Mouse (Mus musculus) heart, postnatal 14 days (tissue): Measurements from ENCODE around the gene Cnpy3. TPM values are rescaled to one million over a fixed set of nuclear protein-coding genes. Genes with fewer than 3 reads are reported as not detected.
A peak's percentile ranks its signal among the peaks of the same experiment; 100 is the strongest.

Experiments
- DNase-seq, 2 experiments: peaks; one replicate each; pipeline ENCODE4 v3.0.0; 2021 to 2022
- intact Hi-C: fragments of 180-260 bp; cut with DNase I; formaldehyde crosslinking; loops from one replicate; pipeline ENCODE4 v1.15.1; 2025
- total RNA-seq, 2 experiments: library from RNA; stranded (reverse); gene quantifications; 2 replicates each; pipeline ENCODE4 v1.2.3; 2021

Cnpy3 gene
- total RNA-seq, 2 experiments from 2014 or later = 18.7 to 19.4 TPM

GRCm38 (mm10) chr17:46725273-46725672 lies 26.7 kb downstream of the Cnpy3 start:
- intact Hi-C loops = no loop called here
- DNase-seq = peak in 1 of 2 experiments; percentile 38

GRCm38 (mm10) chr17:46724477-46725084 lies 27.4 kb downstream of the Cnpy3 start:
- DNase-seq = no peak
- intact Hi-C loops = no loop called here

- intact Hi-C loops = no loop called here
- no peak for DNase-seq
Measured at GRCm38 (mm10) chr17:46721077-46721476, 30.9 kb downstream of the Cnpy3 start.

- no peak for DNase-seq
Measured at GRCm38 (mm10) chr17:46714756-46715481, 37.1 kb downstream of the Cnpy3 start.

GRCm38 (mm10) chr17:46713849-46714248 lies 38.2 kb downstream of the Cnpy3 start:
- intact Hi-C loops = loop anchor here (2.0 to 5.0 kb wide), 3 partner anchors 37 to 189 kb away; partner anchors contain the start of gene Cul7
- DNase-seq = no peak

More at GRCm38 (mm10) chr17:46714756-46715481, 37.1 kb downstream of the Cnpy3 start:
- intact Hi-C loops = loop anchor here (2.0 to 5.0 kb wide), 2 partner anchors 63 to 190 kb away; partner anchors contain the start of gene Cul7

GRCm38 (mm10) chr17:46712442-46712841 lies 39.6 kb downstream of the Cnpy3 start:
- intact Hi-C loops = loop anchor here (2.0 to 5.0 kb wide), 2 partner anchors 36 to 60 kb away; partner anchors contain the start of gene Cul7
- no peak for DNase-seq

- peak; percentile 60 to 69 for DNase-seq
- intact Hi-C loops = loop anchor here (2.0 to 5.0 kb wide), 2 partner anchors 35 to 59 kb away; partner anchors contain the start of gene Cul7
Measured at GRCm38 (mm10) chr17:46711612-46712271, 40.3 kb downstream of the Cnpy3 start.

GRCm38 (mm10) chr17:46710959-46711597 lies 40.9 kb downstream of the Cnpy3 start, which contains the start of gene Pex6:
Pex6 (plus strand) TSS chr17:46711463.
- intact Hi-C loops = loop anchor here (5.0 kb wide), 1 partner anchor 59 kb away; the partner anchor contains the start of gene Cul7
- DNase-seq = peak; percentile 92 to 96

- intact Hi-C loops = no loop called here
- DNase-seq = no peak
Measured at GRCm38 (mm10) chr17:46706375-46707089, 45.5 kb downstream of the Cnpy3 start.

- intact Hi-C loops = no loop called here
Measured at GRCm38 (mm10) chr17:46704887-46705835, 46.9 kb downstream of the Cnpy3 start, which contains the start of gene Ppp2r5d. Ppp2r5d (minus strand) TSS chr17:46705111.

GRCm38 (mm10) chr17:46703971-46704886 lies 47.8 kb downstream of the Cnpy3 start:
- intact Hi-C loops = no loop called here
- no peak for DNase-seq

More at GRCm38 (mm10) chr17:46704887-46705835, 46.9 kb downstream of the Cnpy3 start, which contains the start of gene Ppp2r5d:
- peak; percentile 94 to 97 for DNase-seq

- intact Hi-C loops = loop anchor here (1.0 kb wide), 1 partner anchor 21 kb away; no protein-coding TSS in a partner anchor
- DNase-seq = no peak
Measured at GRCm38 (mm10) chr17:46702506-46702905, 49.5 kb downstream of the Cnpy3 start.

- DNase-seq = no peak
- intact Hi-C loops = loop anchor here (1.0 kb wide), 1 partner anchor 21 kb away; no protein-coding TSS in a partner anchor
Measured at GRCm38 (mm10) chr17:46702100-46702499, 49.9 kb downstream of the Cnpy3 start.

- DNase-seq = no peak
- intact Hi-C loops = no loop called here
Measured at GRCm38 (mm10) chr17:46701489-46701888, 50.5 kb downstream of the Cnpy3 start.

- intact Hi-C loops = no loop called here
- DNase-seq = no peak
Measured at GRCm38 (mm10) chr17:46699912-46700311, 52.1 kb downstream of the Cnpy3 start.

GRCm38 (mm10) chr17:46699245-46699644 lies 52.8 kb downstream of the Cnpy3 start:
- intact Hi-C loops = no loop called here
- no peak for DNase-seq

- intact Hi-C loops = no loop called here
- DNase-seq = no peak
Measured at GRCm38 (mm10) chr17:46698515-46698914, 53.5 kb downstream of the Cnpy3 start.
